Mouse (Mus musculus) lung, adult 2 months (tissue): ENCODE results near the gene Dusp14. TPM values are rescaled to one million over a fixed set of nuclear protein-coding genes. Genes with fewer than 3 reads are reported as not detected.
A peak's percentile ranks its signal among the peaks of the same experiment; 100 is the strongest.

Experiments used
- DNase-seq: peaks from one replicate; pipeline ENCODE4 v3.0.0; 2022
- H3K4me1 ChIP-seq: fragments of 200-500 bp; 2 replicates; pipeline ENCODE4 v1.6.1; 2011; ENCODE audit warnings: low read length; ENCODE audit not compliant: control insufficient read depth, insufficient read depth
- H3K4me3 ChIP-seq: fragments of 200-500 bp; replicated peaks from 2 replicates; pipeline ENCODE3; 2011; ENCODE audit warnings: low read depth, mild to moderate bottlenecking, control low read depth, low read length; ENCODE audit errors: extremely low read depth
- CTCF ChIP-seq: fragments of 200-500 bp; IDR thresholded peaks from 2 replicates; pipeline ENCODE4 v1.5.1; 2011; ENCODE audit warnings: mild to moderate bottlenecking, low read length, control low read depth; ENCODE audit not compliant: insufficient read depth
- POLR2A ChIP-seq: fragments of 200-500 bp; IDR thresholded peaks from 2 replicates; pipeline ENCODE4 v1.6.1; 2011; ENCODE audit warnings: low read depth, mild to moderate bottlenecking, control low read depth, low read length, borderline replicate concordance; ENCODE audit errors: extremely low read depth
- WGBS: fragments of 180-500 bp; shearing (Covaris S2); methylation state at CpG from one replicate; pipeline ENCODE4 v1.1.7; 2018; 5-methylcytosine and 5-hydroxymethylcytosine counted together
- polyA plus RNA-seq: library from polyadenylated mRNA; depleted of rRNA; stranded (reverse); fragments of >200 nt; gene quantifications from 2 replicates; pipeline ENCODE4 v1.2.3, GENCODE M21; 2012; rRNA removed

Dusp14 gene
- 70.3 and 122 TPM in 2 replicates for polyA plus RNA-seq

DNA sequence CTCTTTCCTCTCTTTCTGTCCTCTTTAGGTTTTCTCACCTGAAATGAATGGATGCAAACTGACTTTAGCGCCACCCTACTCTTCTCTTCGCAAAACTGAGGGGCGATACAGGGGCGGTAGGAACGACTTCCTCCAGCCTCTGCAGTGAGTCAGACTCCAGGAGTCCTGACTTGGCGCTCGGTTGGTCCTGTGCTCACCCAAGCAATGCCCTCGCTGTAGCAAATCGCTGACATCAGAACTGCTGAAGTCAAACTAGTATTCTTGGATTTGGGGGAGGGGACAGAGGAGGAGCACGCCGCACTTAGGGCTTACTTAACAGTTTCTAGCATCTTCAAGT lies at the start of gene Dusp14:
Gene Dusp14, minus strand, starts transcription at position 228 of the 337 bp plus-strand sequence.
- 15% methylated on average over 11 of the region's 11 CpGs for WGBS
- Histone ChIP-seq H3K4me1 (peaks cover 6% of the 10 kb centered on the region), H3K4me3 (peak within 1 kb of the TSS; percentile 82)
- no peak for DNase-seq
- TF ChIP-seq POLR2A = no peak
- TF ChIP-seq CTCF = no peak

DNA sequence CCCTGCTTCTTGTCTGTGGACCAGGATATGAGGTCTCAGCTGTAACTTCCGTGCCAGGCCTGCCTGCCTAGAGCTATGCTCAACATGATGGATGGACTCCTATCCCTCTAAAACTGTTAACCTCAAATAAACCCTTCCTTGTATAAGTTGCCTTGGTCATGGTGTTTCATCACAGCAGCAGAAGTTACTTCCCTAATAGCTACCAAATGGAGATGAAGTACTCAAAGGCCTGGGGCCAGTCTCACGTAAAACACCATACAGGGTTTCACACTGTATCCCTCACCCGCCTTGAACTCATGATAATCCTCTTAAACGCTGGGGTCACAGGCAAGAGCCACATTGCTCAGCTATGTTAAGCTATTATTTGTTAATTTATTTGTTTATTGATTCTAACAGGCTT lies 48.4 kb upstream of the Dusp14 start:
- H3K4me1 ChIP-seq = no peaks in the 10 kb centered on the region
- H3K4me3 ChIP-seq = no peak overlapping the region
- no peak for DNase-seq
- no peak for TF ChIP-seq CTCF
- TF ChIP-seq POLR2A = no peak
- WGBS = 91% methylated on average over 4 of the region's 4 CpGs

GRCm38 (mm10) chr11:84116221-84116620 lies 47.2 kb upstream of the Dusp14 start:
- 58% methylated on average over 2 of the region's 2 CpGs for WGBS
- TF ChIP-seq POLR2A (no peak), CTCF (no peak)
- Histone ChIP-seq H3K4me1 (no peaks in the 10 kb centered on the region), H3K4me3 (no peak overlapping the region)
- DNase-seq = no peak

- Histone ChIP-seq H3K4me1 (no peaks in the 10 kb centered on the region), H3K4me3 (no peak overlapping the region)
- WGBS = 62% methylated on average over 9 of the region's 9 CpGs
- no peak for DNase-seq
- no peak for TF ChIP-seq CTCF
- TF ChIP-seq POLR2A = no peak
These were observed 46.6 kb upstream of the Dusp14 start for GRCm38 (mm10) chr11:84115646-84116045.

- 81% methylated on average over 5 of the region's 5 CpGs for WGBS
- TF ChIP-seq CTCF (no peak), POLR2A (no peak)
- H3K4me1 ChIP-seq = no peaks in the 10 kb centered on the region
- DNase-seq = no peak
- no peak overlapping the region for H3K4me3 ChIP-seq
These were observed 44.6 kb upstream of the Dusp14 start for GRCm38 (mm10) chr11:84113623-84114022.

- no peak for DNase-seq
- WGBS = 62% methylated on average over 2 of the region's 2 CpGs
- TF ChIP-seq POLR2A (no peak), CTCF (no peak)
- no peak overlapping the region for H3K4me3 ChIP-seq
- H3K4me1 ChIP-seq = no peaks in the 10 kb centered on the region
These were observed 38.1 kb upstream of the Dusp14 start for GRCm38 (mm10) chr11:84107137-84107536.

DNA sequence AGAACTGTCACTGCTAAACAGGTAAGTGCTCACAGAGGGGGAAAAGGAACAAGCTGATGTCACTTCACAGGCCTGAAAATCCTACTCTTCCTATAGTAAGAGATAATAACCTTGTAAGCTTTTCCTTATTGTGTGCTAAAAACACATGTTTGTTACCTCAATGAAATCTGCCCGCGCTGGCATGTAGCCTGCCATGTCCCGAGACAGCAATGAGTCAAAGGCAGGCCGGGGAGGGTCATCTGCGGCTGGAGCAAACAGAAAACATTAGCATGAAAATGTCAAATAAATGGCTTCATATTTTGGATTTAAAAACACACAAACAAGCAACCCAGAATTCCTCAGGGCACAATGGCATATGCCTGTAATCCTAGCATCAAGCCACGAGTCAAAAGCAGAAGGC lies 35.0 kb upstream of the Dusp14 start:
- H3K4me1 ChIP-seq = no peaks in the 10 kb centered on the region; the same call in 1 of the 2 replicates
- TF ChIP-seq CTCF (no peak), POLR2A (no peak)
- 91% methylated on average over 6 of the region's 6 CpGs for WGBS
- H3K4me3 ChIP-seq = no peak overlapping the region
- DNase-seq = no peak

GRCm38 (mm10) chr11:84101182-84101581 lies 32.1 kb upstream of the Dusp14 start:
- H3K4me3 ChIP-seq = no peak overlapping the region
- H3K4me1 ChIP-seq = no peaks in the 10 kb centered on the region; the same call in 1 of the 2 replicates
- TF ChIP-seq POLR2A (no peak), CTCF (no peak)
- DNase-seq = no peak

- Histone ChIP-seq H3K4me1 (no peaks in the 10 kb centered on the region; the same call in 1 of the 2 replicates), H3K4me3 (no peak overlapping the region)
- 61% methylated on average over 5 of the region's 5 CpGs for WGBS
- DNase-seq = no peak
- no peak for TF ChIP-seq CTCF
- no peak for TF ChIP-seq POLR2A
These were observed 28.4 kb upstream of the Dusp14 start for GRCm38 (mm10) chr11:84097251-84097998.

GRCm38 (mm10) chr11:84095084-84095483 lies 26.0 kb upstream of the Dusp14 start:
- no peaks in the 10 kb centered on the region for H3K4me1 ChIP-seq
- no peak overlapping the region for H3K4me3 ChIP-seq
- WGBS = 68% methylated on average over 4 of the region's 4 CpGs
- TF ChIP-seq CTCF = no peak
- no peak for TF ChIP-seq POLR2A
- no peak for DNase-seq

GRCm38 (mm10) chr11:84090572-84090971 lies 21.5 kb upstream of the Dusp14 start:
- no peak overlapping the region for H3K4me3 ChIP-seq
- no peak for TF ChIP-seq POLR2A
- no peak for TF ChIP-seq CTCF
- DNase-seq = no peak
- 85% methylated on average over 8 of the region's 8 CpGs for WGBS
- H3K4me1 ChIP-seq = no peaks in the 10 kb centered on the region
